ENCODE assay signal across 8 mouse cellular contexts in the genomic region with DNA sequence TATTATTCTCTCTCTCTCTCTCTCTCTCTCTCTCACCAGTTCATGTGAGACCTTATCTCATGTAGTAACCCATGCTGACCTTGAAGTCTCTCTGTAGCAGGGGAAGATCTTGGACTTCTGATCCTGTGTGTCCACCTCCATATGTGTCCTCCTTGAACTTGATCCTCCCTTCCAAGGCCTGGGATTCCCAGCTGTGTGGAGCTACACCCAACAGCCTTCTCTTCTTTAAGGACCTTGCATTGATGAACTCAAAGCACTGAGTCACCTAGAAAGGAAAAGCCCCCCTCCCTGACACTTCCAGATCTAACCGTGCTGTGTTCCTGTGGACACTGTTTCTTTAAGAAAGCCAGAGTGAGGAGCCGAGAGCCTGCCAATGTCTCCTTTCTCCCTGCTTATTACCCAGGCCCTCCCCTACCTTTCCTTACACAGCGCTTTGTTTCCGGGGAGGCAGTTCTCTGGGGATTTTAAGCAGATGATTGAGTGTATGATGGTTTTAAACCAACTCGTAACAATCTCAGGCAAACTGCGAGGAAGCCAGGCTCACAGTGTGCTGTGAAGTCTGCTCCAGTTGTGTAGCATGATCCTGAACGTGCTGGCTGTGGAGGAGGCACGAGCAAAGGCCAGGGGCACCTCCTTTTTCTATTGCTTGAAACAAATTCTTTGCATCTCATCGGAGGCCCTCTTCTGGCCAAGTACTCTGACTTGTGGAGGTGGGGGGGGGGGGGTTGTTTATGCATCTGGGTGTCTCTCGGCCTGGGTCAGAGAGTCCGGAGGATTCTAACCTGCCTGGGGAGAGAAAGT.
DNase-seq lines count a peak whose midpoint lies in the region; ATAC-seq and TF ChIP-seq lines count a peak whose summit lies in the region.

No protein-coding gene starts in this region.

- H3K9ac ChIP-seq in lung, postnatal 0 days (replicated peaks; ENCODE audit: low read depth): no peak overlapping the region; the same call in 1 of the 2 replicates
- H3K9ac ChIP-seq in hindbrain, embryonic 16.5 days (ENCODE audit: low read depth, low read length): peak overlapping the region; percentile 61
- 0 out of 2 replicates have a peak overlapping the region, but pooled peaks have one; percentile 26 for H3K9ac ChIP-seq in neural tube, embryonic 15.5 days (replicated peaks)

- H3K27me3 ChIP-seq in lung, postnatal 0 days (replicated peaks; ENCODE audit: insufficient read depth, low read length): no peaks in the 10 kb centered on the region
- no peaks in the 10 kb centered on the region for H3K27me3 ChIP-seq in hindbrain, embryonic 16.5 days (replicated peaks; ENCODE audit: control insufficient read depth, insufficient read depth, low read length)
- H3K27me3 ChIP-seq in neural tube, embryonic 15.5 days (replicated peaks): no peaks in the 10 kb centered on the region

- TF ChIP-seq CTCF in lung, postnatal 0 days (IDR thresholded peaks at IDR 0.05): peak; percentile 35

- peak; percentile 46 for ATAC-seq in lung, postnatal 0 days
- peak; percentile 78 for ATAC-seq in hindbrain, embryonic 16.5 days
- peak; percentile 81 for ATAC-seq in neural tube, embryonic 15.5 days (ENCODE audit: low FRiP score)

- peak overlapping the region; percentile 57 for H3K27ac ChIP-seq in lung, postnatal 0 days (ENCODE audit: low read length)
- peak overlapping the region; percentile 72 for H3K27ac ChIP-seq in hindbrain, embryonic 16.5 days (ENCODE audit: low read depth, low read length)
- H3K27ac ChIP-seq in neural tube, embryonic 15.5 days (replicated peaks): peak overlapping the region; percentile 77

- H3K36me3 ChIP-seq in lung, postnatal 0 days (ENCODE audit: insufficient read depth, low read length): no peaks in the 10 kb centered on the region
- no peaks in the 10 kb centered on the region for H3K36me3 ChIP-seq in hindbrain, embryonic 16.5 days (ENCODE audit: control insufficient read depth, insufficient read depth, low read length)
- no peaks in the 10 kb centered on the region for H3K36me3 ChIP-seq in neural tube, embryonic 15.5 days

- no peaks in the 10 kb centered on the region for H3K9me3 ChIP-seq in lung, postnatal 0 days (ENCODE audit: low read length)
- H3K9me3 ChIP-seq in hindbrain, embryonic 16.5 days (ENCODE audit: control insufficient read depth, low read length): no peaks in the 10 kb centered on the region
- H3K9me3 ChIP-seq in neural tube, embryonic 15.5 days (replicated peaks): no peaks in the 10 kb centered on the region

- TF ChIP-seq EP300 in lung, postnatal 0 days (IDR thresholded peaks at IDR 0.05): no peak

- H3K4me2 ChIP-seq in lung, postnatal 0 days (replicated peaks; ENCODE audit: low read depth, low read length): 0 out of 2 replicates have a peak overlapping the region, but pooled peaks have one; percentile 22
- peak overlapping the region; percentile 46 for H3K4me2 ChIP-seq in hindbrain, embryonic 16.5 days (ENCODE audit: low read length)
- peak overlapping the region; percentile 49 for H3K4me2 ChIP-seq in neural tube, embryonic 15.5 days

- H3K4me1 ChIP-seq in lung, postnatal 0 days (ENCODE audit: insufficient read depth, low read depth, low read length): no peaks in the 10 kb centered on the region
- peaks cover 18% of the 10 kb centered on the region for H3K4me1 ChIP-seq in hindbrain, embryonic 16.5 days (ENCODE audit: control insufficient read depth, insufficient read depth, low read depth, low read length)
- peaks cover 29% of the 10 kb centered on the region for H3K4me1 ChIP-seq in neural tube, embryonic 15.5 days

- 10% methylated on average over 10 of the region's 11 CpGs for WGBS in lung, postnatal 0 days
- WGBS in hindbrain, embryonic 16.5 days: 2% methylated on average over 11 of the region's 11 CpGs
- WGBS in neural tube, embryonic 15.5 days: 7% methylated on average over 11 of the region's 11 CpGs

- peak; percentile 30 for DNase-seq in embryo, embryonic 10.5 days (ENCODE audit: low spot score)
- no peak for DNase-seq in embryo, embryonic 10 days (ENCODE audit: low spot score)
- peak; percentile 50 for DNase-seq in lung, postnatal 0 days (ENCODE audit: low spot score)
- no peak for DNase-seq in lung, postnatal 4 days
- DNase-seq in right cerebral cortex, postnatal 10 days (ENCODE audit: low spot score in 2 of 2): no peak
- DNase-seq in c-Kit-positive CD71-positive TER-119-positive erythroid progenitor cells, embryonic 14.5 days (ENCODE audit: low spot score): no peak

- no peak overlapping the region for H3K4me3 ChIP-seq in lung, postnatal 0 days (ENCODE audit: low read depth, low read length)
- 0 out of 2 replicates have a peak overlapping the region, but pooled peaks have one; percentile 7 for H3K4me3 ChIP-seq in hindbrain, embryonic 16.5 days (ENCODE audit: low read length)
- peak overlapping the region; percentile 19; the same call in 1 of the 2 replicates for H3K4me3 ChIP-seq in neural tube, embryonic 15.5 days (replicated peaks)

Comparison
In these comparisons a context has a peak if more than half of its experiments do, and no peak if none do; other contexts are left out.
1. DNase-seq: peak in embryo, embryonic 10.5 days (single experiment) and lung, postnatal 0 days (single experiment); none in embryo, embryonic 10 days (single experiment), lung, postnatal 4 days (0 of 2), right cerebral cortex, postnatal 10 days (0 of 2) and c-Kit-positive CD71-positive TER-119-positive erythroid progenitor cells, embryonic 14.5 days (single experiment).
2. Peak in every context shown above with its lines, with median percentiles within 50 percentile points of each other: ATAC-seq, H3K27ac ChIP-seq and H3K4me2 ChIP-seq.